Mouse (Mus musculus) layer of hippocampus, adult 2 months (tissue): ENCODE data around the gene Mlip. TPM values are rescaled to one million over a fixed set of nuclear protein-coding genes. Genes with fewer than 3 reads are reported as not detected.

Experiments
- DNase-seq, 2 experiments: peaks; one replicate each; pipeline ENCODE4 v3.0.0; 2022; ENCODE audit warnings: low spot score in 2 of 2
- H3K27ac ChIP-seq: fragments of 200-600 bp; 2 replicates; pipeline ENCODE4 v1.8.1; 2022
- H3K4me3 ChIP-seq: fragments of 200-600 bp; 2 replicates; pipeline ENCODE4 v1.8.1; 2022; ENCODE audit warnings: mild to moderate bottlenecking
- CTCF ChIP-seq: fragments of 200-600 bp; conservative IDR thresholded peaks from 2 replicates; pipeline ENCODE4 v1.8.1; 2022; ENCODE audit warnings: antibody characterized with exemption, mild to moderate bottlenecking, moderate library complexity
- long read RNA-seq, 2 experiments: library from polyadenylated mRNA; stranded (forward); transcript quantifications; one replicate each; pipeline ENCODE4 v2.0.0; 2021; ENCODE audit warnings: borderline mapping rate in 2 of 2
- total RNA-seq, 2 experiments: library from RNA; stranded (reverse); gene quantifications; 2 replicates each; pipeline ENCODE4 v1.2.3; 2021

Gene Mlip
- total RNA-seq: 10 to 100 TPM; 50.8 to 52.4 TPM
- long read RNA-seq, experiment 1, partial matches to known transcripts: 3 of 20 reads
- long read RNA-seq, experiment 1, other reads (novel, unspliced or antisense): 17 of 20 reads
- long read RNA-seq, experiment 2, partial matches to known transcripts: 3 of 46 reads
- long read RNA-seq, experiment 2, other reads (novel, unspliced or antisense): 42 of 46 reads

- no peak for DNase-seq
- no peak within 1 kb of the TSS for H3K4me3 ChIP-seq
- TF ChIP-seq CTCF: no peak
- no peak within 1 kb of the TSS for H3K27ac ChIP-seq
Observed at GRCm38 (mm10) chr9:77352432-77353175, at the start of gene Mlip. Gene Mlip, minus strand, starts transcription at chr9:77352969.

- no peak overlapping the region for H3K27ac ChIP-seq
- no peak for TF ChIP-seq CTCF
- DNase-seq: no peak
- no peak overlapping the region for H3K4me3 ChIP-seq
Observed at GRCm38 (mm10) chr9:77399801-77400200, 47.0 kb upstream of the Mlip start.

- no peak overlapping the region for H3K4me3 ChIP-seq
- no peak overlapping the region for H3K27ac ChIP-seq
- DNase-seq: no peak
- no peak for TF ChIP-seq CTCF
Observed at GRCm38 (mm10) chr9:77398856-77399631, 46.3 kb upstream of the Mlip start.

- TF ChIP-seq CTCF: no peak
- Histone ChIP-seq H3K27ac (no peak overlapping the region), H3K4me3 (no peak overlapping the region)
- no peak for DNase-seq
Observed at GRCm38 (mm10) chr9:77397027-77397426, 44.3 kb upstream of the Mlip start.

- Histone ChIP-seq H3K27ac (no peak overlapping the region), H3K4me3 (no peak overlapping the region)
- DNase-seq: no peak
- TF ChIP-seq CTCF: no peak
Observed at GRCm38 (mm10) chr9:77391248-77391647, 38.5 kb upstream of the Mlip start.

- H3K4me3 ChIP-seq: no peak overlapping the region
- no peak overlapping the region for H3K27ac ChIP-seq
- no peak for DNase-seq
- no peak for TF ChIP-seq CTCF
Observed at GRCm38 (mm10) chr9:77388956-77389355, 36.2 kb upstream of the Mlip start.

GRCm38 (mm10) chr9:77386751-77387150, 34.0 kb upstream of the Mlip start:
- DNase-seq: peak in 1 of 2 experiments; percentile 33
- H3K4me3 ChIP-seq: no peak overlapping the region
- peak; percentile 77 for TF ChIP-seq CTCF
- no peak overlapping the region for H3K27ac ChIP-seq

- Histone ChIP-seq H3K27ac (no peak overlapping the region), H3K4me3 (no peak overlapping the region)
- TF ChIP-seq CTCF: no peak
- DNase-seq: no peak
Observed at GRCm38 (mm10) chr9:77385611-77386010, 32.8 kb upstream of the Mlip start.

GRCm38 (mm10) chr9:77384651-77385050, 31.9 kb upstream of the Mlip start:
- no peak for DNase-seq
- no peak overlapping the region for H3K27ac ChIP-seq
- H3K4me3 ChIP-seq: no peak overlapping the region
- TF ChIP-seq CTCF: no peak

- DNase-seq: no peak
- no peak overlapping the region for H3K4me3 ChIP-seq
- no peak for TF ChIP-seq CTCF
- no peak overlapping the region for H3K27ac ChIP-seq
Observed at GRCm38 (mm10) chr9:77383951-77384350, 31.2 kb upstream of the Mlip start.

GRCm38 (mm10) chr9:77382514-77382913, 29.7 kb upstream of the Mlip start:
- no peak for DNase-seq
- no peak for TF ChIP-seq CTCF
- Histone ChIP-seq H3K27ac (no peak overlapping the region), H3K4me3 (no peak overlapping the region)

GRCm38 (mm10) chr9:77381565-77381964, 28.8 kb upstream of the Mlip start:
- peak; percentile 94 for TF ChIP-seq CTCF
- Histone ChIP-seq H3K4me3 (no peak overlapping the region), H3K27ac (no peak overlapping the region)
- DNase-seq: peak; percentile 61 to 91

- DNase-seq: peak; percentile 34 to 84
- Histone ChIP-seq H3K27ac (no peak overlapping the region), H3K4me3 (no peak overlapping the region)
- peak; percentile 74 for TF ChIP-seq CTCF
Observed at GRCm38 (mm10) chr9:77379625-77380024, 26.9 kb upstream of the Mlip start.
